Mouse (Mus musculus) kidney, adult 18-20 months (tissue): Measurements from ENCODE around the gene Psmc3ip.

Experiments
- DNase-seq: peaks from one replicate; pipeline ENCODE4 v3.0.0; 2021

The Psmc3ip gene

GRCm38 (mm10) chr11:101118105-101118504 lies 22.9 kb upstream of the Psmc3ip start:
- no peak for DNase-seq

- no peak for DNase-seq
Observed at GRCm38 (mm10) chr11:101115564-101115963, 20.3 kb upstream of the Psmc3ip start.

- no peak for DNase-seq
Observed at GRCm38 (mm10) chr11:101112186-101112585, 16.9 kb upstream of the Psmc3ip start.

- no peak for DNase-seq
Observed at GRCm38 (mm10) chr11:101111178-101111577, 15.9 kb upstream of the Psmc3ip start.

- DNase-seq = no peak
Observed at GRCm38 (mm10) chr11:101110708-101111107, 15.5 kb upstream of the Psmc3ip start.

GRCm38 (mm10) chr11:101109351-101109750 lies 14.1 kb upstream of the Psmc3ip start:
- DNase-seq = no peak

- DNase-seq = no peak
Observed at GRCm38 (mm10) chr11:101103011-101103410, 7.8 kb upstream of the Psmc3ip start.

- DNase-seq = no peak
Observed at GRCm38 (mm10) chr11:101098231-101098630, 3.0 kb upstream of the Psmc3ip start.

- DNase-seq = no peak
Observed at GRCm38 (mm10) chr11:101094930-101095313, 314 bp downstream of the Psmc3ip start.

GRCm38 (mm10) chr11:101089931-101090330 lies 5.3 kb downstream of the Psmc3ip start:
- DNase-seq = no peak

GRCm38 (mm10) chr11:101087682-101088055 lies 7.6 kb downstream of the Psmc3ip start:
- peak; percentile 55 for DNase-seq

GRCm38 (mm10) chr11:101086756-101087681 lies 8.2 kb downstream of the Psmc3ip start, which contains the start of gene Mlx:
TSS of gene Mlx (plus strand) at chr11:101087277.
- peak; percentile 91 for DNase-seq

GRCm38 (mm10) chr11:101086323-101086674 lies 8.9 kb downstream of the Psmc3ip start:
- no peak for DNase-seq

GRCm38 (mm10) chr11:101085617-101086322 lies 9.5 kb downstream of the Psmc3ip start:
- no peak for DNase-seq

GRCm38 (mm10) chr11:101084811-101085210 lies 10.4 kb downstream of the Psmc3ip start:
- no peak for DNase-seq

- no peak for DNase-seq
Observed at GRCm38 (mm10) chr11:101084246-101084645, 11.0 kb downstream of the Psmc3ip start.

GRCm38 (mm10) chr11:101083083-101083697 lies 12.0 kb downstream of the Psmc3ip start:
- peak; percentile 68 for DNase-seq

GRCm38 (mm10) chr11:101082208-101083082 lies 12.8 kb downstream of the Psmc3ip start, which contains the start of gene Coasy:
TSS of gene Coasy (plus strand) at chr11:101082565.
- DNase-seq = peak; percentile 87

GRCm38 (mm10) chr11:101081659-101082058 lies 13.6 kb downstream of the Psmc3ip start:
- no peak for DNase-seq

GRCm38 (mm10) chr11:101080421-101080820 lies 14.8 kb downstream of the Psmc3ip start:
- DNase-seq = no peak

- DNase-seq = no peak
Observed at GRCm38 (mm10) chr11:101079746-101080145, 15.5 kb downstream of the Psmc3ip start.

- DNase-seq = no peak
Observed at GRCm38 (mm10) chr11:101078121-101078520, 17.1 kb downstream of the Psmc3ip start, which contains the start of gene Hsd17b1. TSS of gene Hsd17b1 (plus strand) at chr11:101078411.
